In the genomic region with DNA sequence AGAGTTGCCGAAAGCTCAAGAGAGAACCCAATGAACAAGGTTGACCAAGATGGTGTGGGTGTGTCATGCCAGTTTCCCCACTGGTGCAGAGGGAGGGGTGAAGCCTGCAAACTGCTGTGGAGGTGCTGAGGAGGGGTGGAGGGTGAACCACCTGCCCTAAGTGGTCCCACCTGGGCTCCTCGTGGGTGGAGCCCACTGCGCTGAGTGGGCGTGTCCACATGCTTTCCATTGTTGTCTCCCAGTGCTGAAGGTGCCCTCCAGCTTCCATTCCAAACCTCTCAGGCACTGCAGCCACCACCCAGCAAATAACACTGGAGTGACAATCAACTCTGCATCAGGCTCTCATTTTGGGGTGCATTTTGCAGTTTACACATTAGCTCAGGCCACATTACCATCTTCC, we compare ENCODE assay signal across 25 mouse cellular contexts.
"Had no signal": no experiment of that assay in that cellular context is flagged by ENCODE, and none has a peak within 500 bp of the region (broad histone marks: within the 10 kb centered on the region; RNA-seq: fewer than 3 reads in every experiment).

No protein-coding gene starts in this region.

- H3K9ac ChIP-seq: heart, embryonic 13.5 days; heart, embryonic 15.5 days; hindbrain, embryonic 12.5 days; hindbrain, embryonic 14.5 days; intestine, embryonic 15.5 days; limb, embryonic 13.5 days; limb, embryonic 15.5 days; liver, embryonic 12.5 days; liver, embryonic 14.5 days had no signal

- ATAC-seq: hindbrain, embryonic 16.5 days; inflammation-experienced regulatory T-cells, adult 6 months; intestine, embryonic 15.5 days; intestine, postnatal 0 days; liver, embryonic 12.5 days had no signal

- H3K4me2 ChIP-seq: heart, embryonic 11.5 days; heart, embryonic 13.5 days; heart, embryonic 15.5 days; hindbrain, embryonic 12.5 days; hindbrain, embryonic 14.5 days; intestine, embryonic 15.5 days; limb, embryonic 13.5 days; limb, embryonic 15.5 days; liver, embryonic 12.5 days had no signal

- H3K9me3 ChIP-seq: heart, embryonic 13.5 days; heart, embryonic 15.5 days; hindbrain, embryonic 10.5 days; hindbrain, embryonic 12.5 days; intestine, embryonic 15.5 days; limb, embryonic 13.5 days; limb, embryonic 15.5 days; liver, embryonic 12.5 days had no signal

- H3K4me3 ChIP-seq: gastrocnemius, adult 2 months; heart, embryonic 13.5 days; heart, embryonic 15.5 days; hindbrain, embryonic 10.5 days; hindbrain, embryonic 12.5 days; intestine, embryonic 15.5 days; layer of hippocampus, adult 2 months; left cerebral cortex, adult 2 months; limb, embryonic 13.5 days; limb, embryonic 15.5 days; liver, embryonic 12.5 days had no signal

- H3K27me3 ChIP-seq: heart, embryonic 15.5 days; intestine, embryonic 15.5 days; liver, embryonic 12.5 days had no signal

- H3K27ac ChIP-seq: gastrocnemius, adult 2 months; heart, embryonic 13.5 days; heart, embryonic 15.5 days; hindbrain, embryonic 10.5 days; hindbrain, embryonic 12.5 days; hindbrain, embryonic 14.5 days; intestine, embryonic 15.5 days; layer of hippocampus, adult 2 months; left cerebral cortex, adult 2 months; limb, embryonic 13.5 days; limb, embryonic 15.5 days; liver, embryonic 12.5 days; liver, embryonic 14.5 days had no signal

- DNase-seq: gastrocnemius, adult 2 months; gastrocnemius, postnatal 25 days; heart, adult 18-20 months; heart, postnatal 14 days; heart, postnatal 36 days; kidney, adult 18-20 months; kidney, adult 8-10 months; kidney, postnatal 10 days; kidney, postnatal 4 days had no signal

- H3K36me3 ChIP-seq: heart, embryonic 13.5 days; heart, embryonic 15.5 days; hindbrain, embryonic 10.5 days; hindbrain, embryonic 12.5 days; intestine, embryonic 15.5 days; limb, embryonic 13.5 days; limb, embryonic 15.5 days; liver, embryonic 12.5 days had no signal

- H3K4me1 ChIP-seq: liver, embryonic 12.5 days had no signal
